Mouse (Mus musculus): ENCODE data around the gene Mib2.
"Not testable (repeated sequence)": the region's sequence is repeated elsewhere in the genome, so short reads cannot be mapped to it uniquely, and the experiment has no call there.

Gene Mib2

GRCm38 (mm10) chr4:155669598-155670075 is 639 bp upstream of the Mib2 start:
- DNase-seq, result no peak

- DNase-seq, result no peak
These were observed 2.1 kb downstream of the Mib2 start for GRCm38 (mm10) chr4:155666903-155667302.

- DNase-seq, result no peak
These were observed 8.4 kb downstream of the Mib2 start for GRCm38 (mm10) chr4:155660641-155661040.

- DNase-seq, result no peak
These were observed 10.0 kb downstream of the Mib2 start for GRCm38 (mm10) chr4:155658961-155659360.

DNA sequence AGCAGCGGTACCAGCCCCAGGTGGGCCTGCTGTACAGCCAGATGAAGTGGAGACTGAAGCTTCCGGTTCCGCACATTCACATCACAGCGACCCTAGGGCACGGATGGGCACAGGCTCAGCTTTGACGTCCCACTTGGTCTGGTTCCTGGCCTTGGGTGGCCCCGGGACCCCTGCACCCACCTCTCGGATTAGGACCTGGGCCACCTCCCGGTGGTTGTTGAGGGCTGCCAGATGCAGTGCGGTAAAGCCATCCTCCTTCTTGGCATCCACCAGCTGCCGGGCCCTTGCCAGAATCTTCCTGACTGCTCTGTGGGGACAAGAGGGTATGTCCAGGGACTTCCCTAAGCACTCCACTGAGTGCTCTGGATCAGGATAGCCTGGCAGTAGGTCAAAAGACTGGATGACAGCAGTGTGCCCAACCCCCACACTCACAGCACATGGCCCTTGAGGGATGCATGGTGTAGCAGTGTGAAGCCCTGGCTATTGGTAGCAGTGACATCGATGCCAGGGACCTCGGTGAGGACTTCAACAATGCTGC is 12.7 kb downstream of the Mib2 start:
- DNase-seq, result no peak

- DNase-seq, result peak; percentile 32
These were observed 14.3 kb downstream of the Mib2 start for GRCm38 (mm10) chr4:155654456-155655298.

- no peak for DNase-seq
These were observed 14.9 kb downstream of the Mib2 start for GRCm38 (mm10) chr4:155654183-155654455.

GRCm38 (mm10) chr4:155653451-155654182 is 15.4 kb downstream of the Mib2 start:
- peak; percentile 38 for DNase-seq

- no peak for DNase-seq
These were observed 15.9 kb downstream of the Mib2 start, which contains the start of gene Mmp23 for GRCm38 (mm10) chr4:155653086-155653450. Gene Mmp23 (minus strand): TSS chr4:155653384.

GRCm38 (mm10) chr4:155652283-155653085 is 16.5 kb downstream of the Mib2 start:
- no peak for DNase-seq

GRCm38 (mm10) chr4:155651553-155652269 is 17.3 kb downstream of the Mib2 start:
- no peak for DNase-seq

DNA sequence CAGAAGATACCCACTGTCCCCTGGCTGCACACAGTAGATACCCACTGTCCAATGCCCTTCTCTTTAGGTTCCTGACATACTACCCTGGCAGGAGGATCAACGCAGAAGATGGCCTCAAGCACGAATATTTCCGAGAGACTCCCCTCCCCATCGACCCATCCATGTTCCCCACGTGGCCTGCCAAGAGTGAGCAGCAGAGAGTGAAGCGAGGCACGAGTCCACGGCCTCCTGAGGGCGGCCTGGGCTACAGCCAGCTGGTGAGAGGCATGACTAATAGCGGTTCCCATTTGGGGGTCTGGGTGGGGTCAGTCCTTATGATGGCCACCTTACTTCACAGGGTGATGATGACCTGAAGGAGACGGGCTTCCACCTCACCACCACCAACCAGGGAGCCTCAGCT is 19.6 kb downstream of the Mib2 start:
- DNase-seq, result no peak

- DNase-seq, result no peak
These were observed 23.3 kb downstream of the Mib2 start for GRCm38 (mm10) chr4:155645721-155646120.

GRCm38 (mm10) chr4:155645308-155645707 is 23.7 kb downstream of the Mib2 start, which contains the start of gene Gm10563:
Gene Gm10563 (minus strand): TSS chr4:155645408.
- not testable (repeated sequence) for DNase-seq

DNA sequence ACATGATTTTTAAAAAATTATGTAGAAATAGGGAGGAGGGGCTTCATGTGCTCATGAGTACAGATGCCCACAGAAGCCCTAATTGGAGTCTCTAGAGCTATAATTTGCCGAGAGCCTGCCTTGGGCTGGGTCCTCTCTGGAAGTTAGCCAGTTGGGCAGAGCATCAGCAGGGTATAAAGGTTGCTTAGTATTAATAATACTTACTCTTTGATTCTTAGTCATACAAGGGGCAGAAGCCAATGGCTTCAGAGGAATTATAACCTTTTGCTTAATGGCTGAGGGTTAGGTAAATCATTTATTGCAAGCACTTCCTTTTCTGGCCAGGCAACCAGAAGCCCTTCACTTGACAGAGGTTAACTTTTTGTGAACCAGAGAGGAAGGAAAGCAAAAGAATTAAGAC is 25.5 kb downstream of the Mib2 start:
- no peak for DNase-seq

GRCm38 (mm10) chr4:155635766-155636499 is 33.1 kb downstream of the Mib2 start:
- DNase-seq, result no peak

- DNase-seq, result no peak
These were observed 38.7 kb downstream of the Mib2 start for GRCm38 (mm10) chr4:155630267-155630666.

DNA sequence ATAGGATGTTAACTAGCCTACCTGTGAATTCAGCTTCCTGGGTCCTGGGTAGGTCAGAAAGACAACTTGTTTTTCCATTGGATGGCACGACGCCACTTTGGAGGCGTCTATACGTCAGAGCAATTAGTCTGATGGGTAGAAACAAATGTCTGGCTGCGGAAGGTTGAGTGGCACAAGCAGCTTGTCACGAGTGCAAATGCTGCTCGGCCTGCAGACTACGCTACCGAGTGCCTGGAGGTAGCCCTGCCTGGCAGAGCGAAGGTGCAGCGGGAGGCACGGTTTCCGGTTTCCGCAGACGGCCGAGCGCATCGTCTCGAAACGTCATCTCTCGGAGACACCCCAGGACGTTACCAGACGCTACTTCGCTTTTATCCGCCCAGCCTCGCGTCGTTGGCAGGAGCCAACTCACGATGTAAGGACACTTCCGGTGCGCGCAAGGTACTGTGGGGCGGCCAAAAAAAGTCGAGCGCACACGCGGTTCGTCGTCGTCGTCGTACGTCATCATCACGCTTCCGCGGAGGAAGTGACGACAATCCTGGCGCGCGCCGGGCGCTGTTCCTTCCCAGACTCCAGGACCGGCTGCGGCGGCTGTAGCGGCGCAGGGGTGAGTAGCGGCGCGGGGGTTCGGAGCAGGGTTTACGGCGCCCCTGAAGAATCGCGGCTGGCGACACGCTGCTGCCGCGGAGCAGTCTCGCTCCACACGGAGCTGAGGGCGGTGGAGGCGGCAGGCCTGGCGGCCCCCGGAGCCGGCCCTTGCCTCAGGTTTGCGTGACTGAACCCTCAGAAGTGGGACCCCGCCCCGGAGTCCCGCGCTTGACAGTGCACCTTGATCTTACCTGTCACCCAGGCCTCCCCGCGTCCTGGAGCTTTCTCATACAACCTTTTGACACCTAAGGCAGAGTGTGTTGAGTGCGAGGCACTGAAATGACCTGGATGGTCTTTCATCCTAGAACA is 44.4 kb downstream of the Mib2 start, which contains the start of gene Cdk11b:
Gene Cdk11b, plus strand, starts transcription at position 517 of the 954 bp plus-strand sequence.
- DNase-seq, result peak; percentile 96

DNA sequence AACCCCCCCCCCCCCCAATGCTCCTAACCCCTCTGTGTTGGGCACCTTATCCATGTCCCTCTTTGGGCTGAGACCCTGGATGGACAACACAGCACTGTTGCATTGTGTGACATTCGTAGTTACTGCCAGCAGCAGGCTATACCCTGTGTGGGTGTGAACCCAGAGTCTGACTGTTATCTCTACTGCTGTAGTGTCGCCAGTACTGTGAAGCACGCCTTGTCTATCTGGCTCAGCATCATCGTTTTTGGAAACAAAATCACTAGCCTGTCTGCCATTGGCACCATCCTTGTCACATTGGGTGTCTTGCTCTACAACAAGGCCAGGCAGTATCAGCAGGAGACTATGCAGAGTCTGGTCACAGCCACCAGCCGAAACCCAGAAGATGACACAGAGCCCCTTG is 50.7 kb downstream of the Mib2 start:
- no peak for DNase-seq

DNA sequence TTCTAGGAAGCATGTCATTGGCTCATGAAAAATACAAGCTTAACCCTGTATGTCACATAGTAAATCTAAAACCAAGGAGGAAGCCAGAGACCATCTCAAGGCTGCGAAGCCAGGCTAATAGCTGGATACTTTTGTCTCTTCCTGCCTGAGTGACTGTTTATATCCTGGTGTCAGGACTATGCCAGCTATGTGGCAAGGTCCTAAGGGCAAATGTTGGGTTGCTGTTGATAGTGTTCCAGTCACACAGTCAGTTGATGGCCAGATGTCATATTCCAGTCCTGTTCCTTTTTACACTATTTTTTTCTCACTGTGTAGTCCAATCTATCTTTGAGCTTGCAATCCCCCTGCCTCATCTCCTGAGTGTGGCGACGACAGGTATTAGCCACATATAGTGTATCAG is 55.7 kb downstream of the Mib2 start:
- no peak for DNase-seq
